Mouse (Mus musculus) midbrain, embryonic 14.5 days (tissue): ENCODE measurements around the gene Lrrc41. TPM values are rescaled to one million over a fixed set of nuclear protein-coding genes. Genes with fewer than 3 reads are reported as not detected.
A peak's percentile ranks its signal among the peaks of the same experiment; 100 is the strongest.

Source experiments
- ATAC-seq: fragments of 200-750 bp; cut with Nextera tagmentation; 2 replicates; pipeline ENCODE4 v1.8.0; 2017; ENCODE audit warnings: moderate number of reproducible peaks, moderate library complexity; ENCODE audit not compliant: low FRiP score, low TSS enrichment
- DNase-seq: peaks from one replicate; pipeline ENCODE4 v3.0.0-alpha.2; 2015
- H3K27ac ChIP-seq: fragments of 300-500 bp; sonication (generic); replicated peaks from 2 replicates; pipeline ENCODE4 v1.5.1; 2014; ENCODE audit warnings: mild to moderate bottlenecking, low read depth, low read length, moderate library complexity
- H3K27me3 ChIP-seq: fragments of 300-500 bp; sonication (generic); 2 replicates; pipeline ENCODE4 v1.6.1; 2014; ENCODE audit warnings: low read length, control low read depth, mixed read lengths; ENCODE audit not compliant: control insufficient read depth, insufficient read depth
- H3K36me3 ChIP-seq: fragments of 300-500 bp; sonication (generic); 2 replicates; pipeline ENCODE4 v1.6.1; 2014; ENCODE audit warnings: low read length, control low read depth; ENCODE audit not compliant: control insufficient read depth, insufficient read depth
- H3K4me1 ChIP-seq: fragments of 300-500 bp; sonication (generic); 2 replicates; pipeline ENCODE4 v1.6.1; 2014; ENCODE audit warnings: mild to moderate bottlenecking, antibody characterized with exemption, low read length, control low read depth; ENCODE audit not compliant: control insufficient read depth, insufficient read depth
- H3K4me2 ChIP-seq: fragments of 300-500 bp; sonication (generic); 2 replicates; pipeline ENCODE4 v1.6.1; 2014; ENCODE audit warnings: mild to moderate bottlenecking, low read length, moderate library complexity
- H3K4me3 ChIP-seq: fragments of 300-500 bp; sonication (generic); replicated peaks from 2 replicates; pipeline ENCODE4 v1.5.1; 2014; ENCODE audit warnings: low read depth, low read length
- H3K9ac ChIP-seq: fragments of 300-500 bp; sonication (generic); replicated peaks from 2 replicates; pipeline ENCODE4 v1.6.1; 2014; ENCODE audit warnings: mild to moderate bottlenecking, low read length, moderate library complexity
- H3K9me3 ChIP-seq: fragments of 300-500 bp; sonication (generic); 2 replicates; pipeline ENCODE4 v1.6.1; 2016; ENCODE audit warnings: low read length, control low read depth, mixed read lengths; ENCODE audit not compliant: control insufficient read depth
- WGBS: fragments of 180-500 bp; shearing (Covaris S2); extraction: QIAGEN DNeasy Blood & Tissue Kit; methylation state at CpG from one replicate; pipeline ENCODE4 v1.1.7; 2014; 5-methylcytosine and 5-hydroxymethylcytosine counted together
- polyA plus RNA-seq: library from polyadenylated mRNA; unstranded; fragments of >200 nt; fragmentation: Nextera tagmentation; extraction: Ambion mirVana; gene quantifications from 2 replicates; pipeline ENCODE4 v1.2.1, GENCODE M21; 2014

The Lrrc41 gene
- 72.6 and 75.2 TPM in 2 replicates for polyA plus RNA-seq

DNA sequence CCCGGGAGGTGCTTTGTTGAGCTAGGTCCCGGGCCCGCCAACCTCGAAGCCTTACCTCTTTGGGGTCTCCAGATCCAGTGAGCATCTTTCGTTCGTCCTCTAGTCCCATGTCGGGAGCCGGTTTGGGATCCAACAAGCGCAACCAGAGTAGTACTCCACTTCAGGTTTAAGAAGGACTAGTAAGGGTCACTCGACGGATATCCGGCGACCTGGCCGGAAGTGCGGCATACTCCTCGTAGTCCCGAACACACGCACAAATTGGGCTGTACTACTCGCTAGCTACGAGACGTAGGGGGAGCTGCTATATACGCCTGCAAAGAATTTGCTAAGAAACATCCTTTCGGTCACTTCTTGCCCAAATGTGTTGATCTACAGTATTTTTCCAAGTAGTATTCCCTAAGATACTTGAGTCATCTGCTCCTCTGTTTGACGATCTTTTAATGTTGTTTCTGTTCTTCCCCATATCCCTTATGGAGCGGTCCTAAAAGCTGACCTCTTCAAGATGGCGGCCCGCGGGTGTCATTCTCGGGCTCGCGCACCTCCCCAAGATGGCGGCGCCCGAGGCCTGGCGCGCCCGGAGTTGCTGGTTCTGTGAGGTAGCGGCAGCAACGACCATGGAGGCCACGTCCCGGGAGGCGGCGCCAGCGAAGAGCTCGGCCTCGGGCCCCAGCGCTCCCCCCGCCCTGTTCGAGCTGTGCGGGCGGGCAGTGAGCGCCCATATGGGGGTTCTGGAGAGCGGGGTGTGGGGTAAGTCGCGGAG, at the start of gene Lrrc41, which contains the start of gene Uqcrh:
Gene Lrrc41, plus strand, starts transcription at position 409 of the 760 bp plus-strand sequence.
Gene Uqcrh, minus strand, starts transcription at position 211 of the 760 bp plus-strand sequence.
- no peaks in the 10 kb centered on the region for H3K27me3 ChIP-seq
- ATAC-seq (peak; percentile 94), DNase-seq (peak; percentile 98)
- H3K4me1 ChIP-seq, result peaks cover 25% of the 10 kb centered on the region
- under 1% methylated on average over 55 of the region's 55 CpGs for WGBS
- peak within 1 kb of the TSS; percentile 96 for H3K27ac ChIP-seq
- peak within 1 kb of the TSS; percentile 96 for H3K4me3 ChIP-seq
- H3K36me3 ChIP-seq, result peaks cover 4% of the 10 kb centered on the region
- peak within 1 kb of the TSS; percentile 93 for H3K4me2 ChIP-seq
- H3K9me3 ChIP-seq, result no peaks in the 10 kb centered on the region
- peak within 1 kb of the TSS; percentile 95 for H3K9ac ChIP-seq

GRCm38 (mm10) chr4:116032906-116033305, 42.2 kb upstream of the Lrrc41 start:
- WGBS, result 89% methylated on average over 9 of the region's 9 CpGs
- no peaks in the 10 kb centered on the region for H3K4me1 ChIP-seq

GRCm38 (mm10) chr4:116033374-116033773, 41.7 kb upstream of the Lrrc41 start:
- no peak for ATAC-seq
- DNase-seq, result no peak
- H3K27me3 ChIP-seq, result no peaks in the 10 kb centered on the region
- 92% methylated on average over 5 of the region's 5 CpGs for WGBS
- peaks cover 20% of the 10 kb centered on the region for H3K36me3 ChIP-seq
- no peaks in the 10 kb centered on the region for H3K4me1 ChIP-seq
- no peak overlapping the region for H3K9ac ChIP-seq
- H3K4me2 ChIP-seq, result no peak overlapping the region
- no peak overlapping the region for H3K4me3 ChIP-seq
- H3K9me3 ChIP-seq, result no peaks in the 10 kb centered on the region
- no peak overlapping the region for H3K27ac ChIP-seq

More at GRCm38 (mm10) chr4:116032906-116033305, 42.2 kb upstream of the Lrrc41 start:
- H3K36me3 ChIP-seq, result peaks cover 20% of the 10 kb centered on the region
- no peaks in the 10 kb centered on the region for H3K27me3 ChIP-seq
- H3K4me2 ChIP-seq, result no peak overlapping the region
- no peak overlapping the region for H3K27ac ChIP-seq
- H3K4me3 ChIP-seq, result no peak overlapping the region
- DNase-seq (no peak), ATAC-seq (no peak)
- H3K9ac ChIP-seq, result no peak overlapping the region
- no peaks in the 10 kb centered on the region for H3K9me3 ChIP-seq

- no peaks in the 10 kb centered on the region for H3K27me3 ChIP-seq
- ATAC-seq (no peak), DNase-seq (no peak)
- no peak overlapping the region for H3K4me2 ChIP-seq
- peaks cover 19% of the 10 kb centered on the region for H3K36me3 ChIP-seq
- H3K9me3 ChIP-seq, result no peaks in the 10 kb centered on the region
- H3K4me3 ChIP-seq, result no peak overlapping the region
- no peak overlapping the region for H3K9ac ChIP-seq
- no peak overlapping the region for H3K27ac ChIP-seq
- H3K4me1 ChIP-seq, result no peaks in the 10 kb centered on the region
- 100% methylated on average over 2 of the region's 2 CpGs for WGBS
Observed at GRCm38 (mm10) chr4:116040466-116040865, 34.6 kb upstream of the Lrrc41 start.

GRCm38 (mm10) chr4:116042186-116042585, 32.9 kb upstream of the Lrrc41 start:
- H3K9ac ChIP-seq, result no peak overlapping the region
- no peak overlapping the region for H3K4me3 ChIP-seq
- no peak overlapping the region for H3K27ac ChIP-seq
- no peaks in the 10 kb centered on the region for H3K27me3 ChIP-seq
- H3K4me2 ChIP-seq, result no peak overlapping the region
- DNase-seq, result no peak
- peaks cover 16% of the 10 kb centered on the region; the same call in 1 of the 2 replicates for H3K36me3 ChIP-seq
- H3K4me1 ChIP-seq, result no peaks in the 10 kb centered on the region
- WGBS, result 79% methylated on average over 3 of the region's 3 CpGs
- ATAC-seq, result no peak
- H3K9me3 ChIP-seq, result no peaks in the 10 kb centered on the region

DNA sequence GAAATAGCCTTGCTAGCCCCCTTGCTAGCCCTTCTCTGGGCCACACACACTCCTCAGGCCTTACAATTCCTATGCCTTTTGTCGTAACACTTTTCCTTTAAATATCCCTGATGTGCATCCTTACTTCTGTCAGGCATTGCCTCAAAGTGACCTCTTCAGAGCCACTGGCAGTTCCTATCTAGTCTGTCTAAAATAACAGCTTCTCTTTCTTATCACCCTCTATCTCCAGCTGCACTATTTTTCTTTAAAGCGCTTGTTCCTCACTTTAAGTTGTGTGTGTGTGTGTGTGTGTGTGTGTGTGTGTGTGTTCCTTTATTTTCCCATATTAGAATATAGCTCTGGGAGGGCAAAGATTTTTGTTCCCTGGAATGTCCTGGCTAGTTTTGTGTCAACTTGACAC, 28.5 kb upstream of the Lrrc41 start:
- DNase-seq, result no peak
- Histone ChIP-seq H3K27ac (no peak overlapping the region), H3K9ac (no peak overlapping the region), H3K36me3 (peaks cover 15% of the 10 kb centered on the region), H3K4me3 (no peak overlapping the region), H3K9me3 (no peaks in the 10 kb centered on the region), H3K4me1 (no peaks in the 10 kb centered on the region), H3K27me3 (no peaks in the 10 kb centered on the region), H3K4me2 (no peak overlapping the region)
- ATAC-seq, result no peak
- 94% methylated on average over 2 of the region's 2 CpGs for WGBS

DNA sequence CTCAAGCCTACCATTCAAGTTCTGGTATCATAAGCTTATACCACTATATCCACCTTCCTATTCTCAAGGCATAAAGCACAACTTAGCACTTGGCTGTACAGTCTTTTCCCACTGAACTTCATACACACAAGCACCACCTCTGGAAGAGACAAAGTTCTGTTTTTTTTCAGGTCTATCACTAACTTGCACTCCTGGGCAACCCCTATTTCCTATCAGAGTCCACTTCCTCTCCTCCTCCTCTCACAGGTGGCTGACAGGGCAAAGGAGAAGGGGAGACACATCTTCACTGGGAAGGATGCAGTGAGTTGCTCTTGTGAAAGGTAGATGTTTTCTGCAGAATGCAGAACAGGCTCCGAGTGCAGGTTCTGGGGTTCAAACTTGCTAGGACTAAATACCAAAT, 27.4 kb upstream of the Lrrc41 start:
- Histone ChIP-seq H3K9me3 (no peaks in the 10 kb centered on the region), H3K9ac (no peak overlapping the region), H3K4me3 (no peak overlapping the region), H3K4me2 (no peak overlapping the region), H3K4me1 (peaks cover 5% of the 10 kb centered on the region; the same call in 1 of the 2 replicates), H3K36me3 (peaks cover 15% of the 10 kb centered on the region), H3K27me3 (no peaks in the 10 kb centered on the region), H3K27ac (no peak overlapping the region)
- ATAC-seq, result no peak
- 98% methylated on average over 1 of the region's 1 CpGs for WGBS
- no peak for DNase-seq

DNA sequence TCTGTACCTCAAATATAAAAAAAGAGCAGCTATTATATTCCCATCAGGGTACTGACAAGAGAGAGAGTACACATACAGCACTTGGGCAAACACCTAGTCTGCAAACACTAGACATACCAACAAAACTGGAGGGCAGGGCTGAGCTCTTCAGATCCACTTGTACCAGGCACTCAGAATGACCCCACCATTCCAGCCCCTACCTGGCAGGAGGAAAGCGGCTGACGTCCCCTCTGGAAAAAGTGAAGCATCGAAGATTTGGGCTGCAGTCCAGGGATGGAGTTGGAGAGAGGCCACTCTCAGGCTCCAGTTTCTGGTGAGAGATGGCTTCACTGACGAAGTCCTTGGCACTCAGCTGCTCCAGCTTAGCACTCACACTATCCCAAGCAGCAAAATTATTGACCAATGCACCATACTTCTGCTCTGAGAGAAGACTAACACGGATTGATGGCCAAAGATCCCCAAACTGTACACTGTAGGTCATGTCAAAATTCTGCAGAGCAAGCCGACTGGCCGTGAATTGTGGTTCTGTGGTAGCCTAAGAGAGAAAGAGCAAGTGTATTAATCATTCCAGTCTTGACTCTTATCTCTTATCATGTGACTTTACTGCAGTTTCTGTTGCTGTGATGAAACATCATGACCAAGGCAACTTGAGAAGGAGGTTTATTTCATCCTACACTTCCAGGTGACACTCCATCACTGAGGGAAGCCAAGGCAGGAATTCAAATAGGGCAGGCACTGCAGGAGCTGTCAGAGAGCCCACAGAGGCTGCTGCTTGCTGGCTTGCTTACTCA, 26.7 kb upstream of the Lrrc41 start:
- ATAC-seq (no peak), DNase-seq (no peak)
- Histone ChIP-seq H3K27ac (no peak overlapping the region), H3K9ac (no peak overlapping the region), H3K36me3 (peaks cover 11% of the 10 kb centered on the region), H3K4me3 (no peak overlapping the region), H3K4me1 (peaks cover 8% of the 10 kb centered on the region; the same call in 1 of the 2 replicates), H3K27me3 (no peaks in the 10 kb centered on the region), H3K9me3 (no peaks in the 10 kb centered on the region), H3K4me2 (no peak overlapping the region)
- 84% methylated on average over 7 of the region's 7 CpGs for WGBS
